Mouse (Mus musculus) T-cell, adult 66 days (primary cell): ENCODE measurements around the gene N4bp3. TPM values are rescaled to one million over a fixed set of nuclear protein-coding genes. Genes with fewer than 3 reads are reported as not detected.

Experiments
- total RNA-seq, 2 experiments: library from RNA; stranded (reverse); gene quantifications; 3 replicates in 1 of 2; 4 replicates in 1 of 2; pipeline ENCODE4 v1.2.4; 2023

The N4bp3 gene
- total RNA-seq, result 1 to 10 TPM; 7.7 to 9.2 TPM

GRCm38 (mm10) chr11:51650691-51651515 lies at the start of gene N4bp3, which contains the start of gene D930048N14Rik:
Gene N4bp3 (minus strand): TSS chr11:51650842.
Gene D930048N14Rik (plus strand): TSS chr11:51650954.

DNA sequence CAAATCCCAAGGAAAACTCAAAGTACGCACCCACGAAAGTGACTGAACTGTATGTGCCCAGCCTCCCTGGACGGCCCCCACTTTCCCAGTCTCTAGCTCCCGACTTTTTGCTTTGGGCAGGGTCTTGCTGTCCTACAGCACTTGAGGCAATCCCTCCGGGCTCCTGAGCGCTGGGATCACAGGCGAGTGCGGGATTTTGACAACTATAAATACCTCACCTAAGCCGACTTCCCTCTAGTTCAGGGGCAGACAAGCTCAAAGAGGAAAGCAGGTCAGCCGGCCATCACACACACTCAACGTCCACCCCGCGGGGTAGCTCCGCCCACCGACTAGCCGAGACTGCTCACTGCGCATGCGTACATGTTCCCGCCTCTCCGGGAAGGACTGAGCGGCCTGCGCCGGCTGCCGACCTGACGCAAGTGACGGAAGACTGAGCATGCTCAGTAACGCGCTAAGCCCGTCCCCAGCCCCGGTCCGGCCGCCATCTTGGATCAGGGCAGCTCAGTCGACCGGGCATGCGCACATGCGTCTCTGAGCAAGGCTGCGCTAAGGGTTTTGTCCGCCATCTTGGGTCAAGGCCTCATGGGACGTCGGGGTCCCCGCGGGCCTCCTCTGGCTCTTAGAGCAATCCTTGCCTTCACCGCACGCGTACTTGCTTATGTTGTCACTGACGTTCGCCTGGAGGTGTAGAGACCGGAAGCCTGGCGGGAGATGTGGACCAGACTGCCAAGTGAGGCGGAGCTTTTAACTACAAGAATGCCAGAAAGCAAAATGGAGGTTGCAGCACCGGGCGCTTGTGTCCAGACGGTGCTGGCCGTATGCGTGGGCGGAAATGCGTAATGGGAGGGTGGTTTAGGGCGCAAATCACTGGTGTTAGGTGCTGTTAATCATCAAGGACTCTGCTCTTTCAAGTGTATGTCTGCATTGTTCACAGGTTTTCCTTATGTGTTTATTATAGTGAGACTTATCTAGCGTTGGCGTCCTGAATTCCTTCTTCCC lies 38.0 kb upstream of the N4bp3 start, which contains the start of gene 0610009B22Rik:
TSS of gene 0610009B22Rik (minus strand) at position 545 of the 999 bp plus-strand sequence.

GRCm38 (mm10) chr11:51635525-51636322 lies 14.9 kb downstream of the N4bp3 start, which contains the start of gene Rmnd5b:
Gene Rmnd5b (minus strand): TSS chr11:51635896.

DNA sequence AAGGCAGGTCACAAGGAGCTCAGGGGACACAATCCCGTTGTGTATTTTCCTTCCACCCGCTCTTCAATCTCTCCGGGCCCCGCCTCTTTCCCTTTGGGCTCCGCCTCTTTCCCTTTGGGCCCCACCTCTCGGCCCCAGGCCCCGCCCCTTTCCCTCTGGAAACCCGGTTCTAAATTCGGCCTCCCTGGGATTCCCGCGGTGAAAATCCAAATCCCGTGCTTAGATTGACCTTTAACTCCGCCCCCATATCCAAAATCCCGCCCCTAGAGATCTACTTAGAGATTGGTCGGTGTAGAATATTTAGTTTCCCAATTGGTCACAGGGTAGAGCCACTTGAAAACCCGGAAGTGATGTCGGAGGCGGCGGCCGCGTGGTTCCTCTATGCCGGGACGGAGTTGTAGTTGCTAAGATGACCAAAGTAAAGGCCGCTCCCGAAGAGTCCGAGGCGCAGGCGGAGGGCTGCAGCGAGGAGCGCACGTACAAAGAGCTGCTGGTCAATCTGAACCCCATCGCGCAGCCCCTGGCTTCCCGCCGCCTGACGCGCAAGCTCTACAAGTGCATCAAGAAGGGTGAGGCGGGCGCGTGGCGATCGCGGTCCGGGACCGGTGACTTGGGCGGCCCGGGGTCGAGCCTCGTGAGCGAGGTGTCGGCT lies 31.1 kb downstream of the N4bp3 start, which contains the start of gene Nhp2:
TSS of gene Nhp2 (plus strand) at position 327 of the 652 bp plus-strand sequence.

DNA sequence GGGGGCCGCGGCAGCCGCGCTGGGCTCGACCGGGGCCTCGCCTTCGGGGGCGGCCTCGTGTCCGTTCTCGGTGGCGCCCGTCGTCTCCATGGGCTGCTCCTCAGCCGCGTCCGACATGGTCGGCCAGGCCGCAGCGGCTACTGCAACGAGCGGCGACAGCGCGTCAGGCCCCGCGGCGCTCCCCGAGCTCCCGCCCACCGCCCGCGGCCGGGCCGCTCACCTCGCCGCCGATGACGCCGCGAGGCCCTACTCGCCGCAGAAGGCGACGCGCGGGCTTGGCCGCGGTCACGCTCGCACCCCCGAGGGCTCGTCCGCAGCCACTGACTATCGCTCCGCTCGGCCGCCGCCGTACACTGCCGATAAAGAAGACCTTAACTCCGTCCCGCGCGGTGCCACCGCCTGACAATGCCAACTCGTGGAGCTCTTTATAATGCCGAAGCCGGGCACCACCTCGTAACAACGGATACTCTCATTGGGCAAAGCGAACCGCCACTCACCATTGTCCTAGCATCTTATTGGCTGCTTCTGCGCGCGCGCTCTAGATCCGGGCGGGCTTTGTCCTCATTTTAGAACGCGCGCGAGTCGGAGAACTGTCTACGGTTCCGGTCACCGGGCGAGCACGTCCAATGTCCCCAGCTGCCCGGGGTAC lies 44.1 kb downstream of the N4bp3 start, which contains the start of gene Hnrnpab:
TSS of gene Hnrnpab (minus strand) at position 401 of the 649 bp plus-strand sequence.

Other genes with a start within 250 kb of the N4bp3 start
- 10 to 100 TPM in 1 of 2 experiments, 1 to 10 TPM in 1; 9.7 to 10.7 TPM for gene Phykpl, start 66.1 kb downstream of the N4bp3 start, total RNA-seq
- gene Hnrnpab, start 44.0 kb downstream of the N4bp3 start, total RNA-seq, result 100 to 1,000 TPM; 267 to 268 TPM
- 10 to 100 TPM; 56.3 to 62.5 TPM for gene Nhp2, start 31.1 kb downstream of the N4bp3 start, total RNA-seq
- 10 to 100 TPM; 57.2 to 69.0 TPM for gene Rmnd5b, start 14.9 kb downstream of the N4bp3 start, total RNA-seq
- 1 to 10 TPM; 2.1 to 2.2 TPM for gene D930048N14Rik, start 112 bp upstream of the N4bp3 start, total RNA-seq
- 1 to 10 TPM; 4.2 to 6.2 TPM for gene 0610009B22Rik, start 38.0 kb upstream of the N4bp3 start, total RNA-seq
- 10 to 100 TPM; 51.7 to 57.2 TPM for gene Sec24a, start 112.8 kb upstream of the N4bp3 start, total RNA-seq
- 10 to 100 TPM; 32.1 to 36.7 TPM for gene Sar1b, start 112.8 kb upstream of the N4bp3 start, total RNA-seq
- 10 to 100 TPM; 72.6 to 74.2 TPM for gene Jade2, start 206.8 kb upstream of the N4bp3 start, total RNA-seq